Mouse (Mus musculus): ENCODE results near the gene Cdh1. TPM values are rescaled to one million over a fixed set of nuclear protein-coding genes. Genes with fewer than 3 reads are reported as not detected.

The Cdh1 gene
- polyA plus RNA-seq, 1 experiment from 2014 or later = 81.7 TPM

DNA sequence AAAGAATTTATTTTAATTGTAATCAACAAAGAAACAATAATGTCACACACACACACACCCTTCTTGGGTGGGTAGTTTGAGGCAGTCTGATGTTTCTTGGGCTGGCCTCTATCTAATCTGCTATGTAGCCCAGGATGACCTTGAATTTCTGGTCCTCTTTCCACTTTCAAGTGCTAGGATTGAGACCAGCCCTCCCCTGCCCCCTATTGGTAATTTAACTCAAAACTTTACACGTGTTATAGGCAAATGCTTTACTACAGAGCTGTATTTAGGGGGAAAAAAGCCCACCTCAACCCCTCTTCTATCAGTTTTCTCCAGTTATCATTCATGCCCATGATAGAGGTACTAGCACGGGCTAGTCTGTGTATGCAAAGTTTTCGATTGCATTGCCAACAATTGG lies 41.8 kb downstream of the Cdh1 start:
- ATAC-seq (replicated peaks; ENCODE audit: low FRiP score) = no peak
- 73% methylated on average over 3 of the region's 3 CpGs for WGBS
- no peaks in the 10 kb centered on the region for H3K27me3 ChIP-seq
- no peak overlapping the region for H3K27ac ChIP-seq
- H3K4me2 ChIP-seq = no peak overlapping the region
- H3K9ac ChIP-seq = no peak overlapping the region
- no peaks in the 10 kb centered on the region for H3K36me3 ChIP-seq
- H3K4me3 ChIP-seq (replicated peaks) = no peak overlapping the region
- no peaks in the 10 kb centered on the region for H3K9me3 ChIP-seq (replicated peaks)
- peaks cover 30% of the 10 kb centered on the region for H3K4me1 ChIP-seq

DNA sequence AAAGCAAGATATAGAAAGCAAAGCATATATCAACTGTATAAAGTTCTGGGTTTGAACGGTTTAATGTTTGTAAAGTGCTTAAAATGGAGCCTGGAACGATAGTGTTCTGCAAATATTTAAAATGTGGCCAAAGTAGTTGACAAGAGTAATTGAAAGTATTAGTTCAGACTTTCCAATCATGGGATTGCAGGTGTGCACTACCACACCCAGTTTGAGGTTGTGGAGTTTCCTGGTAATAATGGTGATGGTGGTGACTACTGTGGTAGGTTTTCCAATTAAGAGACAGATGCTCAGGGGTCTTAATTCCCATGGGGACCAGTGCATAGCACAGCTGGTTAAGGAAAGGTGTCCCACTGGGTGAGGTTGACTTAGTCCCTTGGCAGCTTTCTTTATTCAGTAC lies 43.0 kb downstream of the Cdh1 start:
- no peak for ATAC-seq (replicated peaks; ENCODE audit: low FRiP score)
- H3K9me3 ChIP-seq (replicated peaks) = no peaks in the 10 kb centered on the region
- H3K36me3 ChIP-seq = no peaks in the 10 kb centered on the region
- H3K4me1 ChIP-seq = peaks cover 27% of the 10 kb centered on the region
- no peak overlapping the region for H3K4me3 ChIP-seq (replicated peaks)
- H3K4me2 ChIP-seq = no peak overlapping the region
- no peak overlapping the region for H3K9ac ChIP-seq
- H3K27me3 ChIP-seq = no peaks in the 10 kb centered on the region
- 92% methylated on average over 2 of the region's 2 CpGs for WGBS
- no peak overlapping the region for H3K27ac ChIP-seq

- ATAC-seq (replicated peaks; ENCODE audit: low FRiP score) = no peak
- no peaks in the 10 kb centered on the region for H3K9me3 ChIP-seq (replicated peaks)
- H3K9ac ChIP-seq = no peak overlapping the region
- H3K36me3 ChIP-seq = no peaks in the 10 kb centered on the region
- no peak overlapping the region for H3K4me2 ChIP-seq
- H3K4me3 ChIP-seq (replicated peaks) = no peak overlapping the region
- no peaks in the 10 kb centered on the region for H3K27me3 ChIP-seq
- H3K4me1 ChIP-seq = peaks cover 21% of the 10 kb centered on the region
- WGBS = 70% methylated on average over 5 of the region's 5 CpGs
- 0 out of 2 replicates have a peak overlapping the region, but pooled peaks have one; percentile 13 for H3K27ac ChIP-seq
Observed at GRCm38 (mm10) chr8:106646731-106647130, 43.6 kb downstream of the Cdh1 start.

DNA sequence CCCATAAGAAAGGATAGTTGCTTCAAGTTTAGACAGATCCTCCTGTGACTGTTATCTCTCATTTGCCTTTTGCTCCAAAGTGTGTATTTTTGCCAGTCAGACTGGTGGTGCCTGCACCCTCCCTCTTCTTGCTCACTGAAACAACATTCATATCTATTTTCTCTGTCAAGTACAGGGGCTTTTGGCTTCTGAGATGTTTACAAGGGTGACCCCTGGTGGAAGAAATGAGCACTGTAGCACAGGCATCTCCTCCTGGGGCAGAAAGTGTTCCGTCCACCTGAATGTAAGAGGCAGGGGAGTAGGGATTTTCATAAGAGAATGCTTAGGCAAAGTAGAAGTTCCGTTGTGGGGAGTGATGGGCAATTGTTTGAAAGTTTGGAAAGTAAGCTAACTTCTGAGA lies 44.2 kb downstream of the Cdh1 start:
- no peaks in the 10 kb centered on the region for H3K27me3 ChIP-seq
- no peaks in the 10 kb centered on the region for H3K9me3 ChIP-seq (replicated peaks)
- H3K36me3 ChIP-seq = no peaks in the 10 kb centered on the region
- H3K27ac ChIP-seq = no peak overlapping the region
- WGBS = 42% methylated on average over 2 of the region's 2 CpGs
- H3K4me2 ChIP-seq = no peak overlapping the region
- ATAC-seq (replicated peaks; ENCODE audit: low FRiP score) = peak; percentile 65; the same call in 1 of the 2 replicates
- H3K9ac ChIP-seq = no peak overlapping the region
- H3K4me1 ChIP-seq = peaks cover 15% of the 10 kb centered on the region
- no peak overlapping the region for H3K4me3 ChIP-seq (replicated peaks)

- no peak for ATAC-seq (replicated peaks; ENCODE audit: low FRiP score)
- Histone ChIP-seq H3K27me3 (no peaks in the 10 kb centered on the region), H3K9me3 (replicated peaks) (no peaks in the 10 kb centered on the region), H3K27ac (no peak overlapping the region), H3K4me3 (replicated peaks) (no peak overlapping the region), H3K4me1 (peaks cover 8% of the 10 kb centered on the region), H3K4me2 (no peak overlapping the region), H3K9ac (no peak overlapping the region), H3K36me3 (no peaks in the 10 kb centered on the region)
- WGBS = 94% methylated on average over 8 of the region's 8 CpGs
Observed at GRCm38 (mm10) chr8:106648421-106648820, 45.3 kb downstream of the Cdh1 start.

- 81% methylated on average over 3 of the region's 3 CpGs for WGBS
- Histone ChIP-seq H3K27me3 (no peaks in the 10 kb centered on the region), H3K27ac (no peak overlapping the region), H3K4me3 (replicated peaks) (no peak overlapping the region), H3K4me2 (no peak overlapping the region), H3K4me1 (peaks cover 6% of the 10 kb centered on the region; the same call in 1 of the 2 replicates), H3K9ac (no peak overlapping the region), H3K9me3 (replicated peaks) (no peaks in the 10 kb centered on the region), H3K36me3 (peaks cover 3% of the 10 kb centered on the region)
- no peak for ATAC-seq (replicated peaks; ENCODE audit: low FRiP score)
Observed at GRCm38 (mm10) chr8:106651994-106652393, 48.8 kb downstream of the Cdh1 start.

DNA sequence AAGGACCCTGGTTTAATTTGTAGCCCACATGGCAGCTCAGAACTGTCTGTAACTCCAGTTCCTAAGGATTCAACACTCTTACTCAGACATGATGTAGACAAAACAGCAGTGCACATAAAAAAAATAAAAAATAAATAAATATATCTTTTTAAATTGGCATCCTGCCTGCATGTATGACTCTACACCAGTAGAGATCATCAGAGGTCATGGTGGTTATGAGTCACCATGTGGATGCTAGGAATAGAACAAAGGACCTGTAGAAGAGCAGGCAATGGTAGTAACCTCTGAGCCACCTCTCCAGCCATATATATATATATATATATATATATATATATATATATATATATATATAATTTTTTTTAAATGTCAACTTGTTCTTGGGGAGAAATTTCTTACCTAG lies 52.9 kb downstream of the Cdh1 start:
- H3K27ac ChIP-seq = no peak overlapping the region
- H3K9ac ChIP-seq = no peak overlapping the region
- H3K4me1 ChIP-seq = 0 out of 2 replicates have a peak, but pooled peaks cover 3% of the 10 kb centered on the region
- no peak overlapping the region for H3K4me3 ChIP-seq (replicated peaks)
- H3K4me2 ChIP-seq = no peak overlapping the region
- ATAC-seq (replicated peaks; ENCODE audit: low FRiP score) = no peak
- H3K27me3 ChIP-seq = no peaks in the 10 kb centered on the region
- peaks cover 28% of the 10 kb centered on the region for H3K36me3 ChIP-seq
- no peaks in the 10 kb centered on the region for H3K9me3 ChIP-seq (replicated peaks)

GRCm38 (mm10) chr8:106672786-106673185 lies 69.6 kb downstream of the Cdh1 start:
- Histone ChIP-seq H3K4me3 (replicated peaks) (no peak overlapping the region), H3K9ac (no peak overlapping the region), H3K9me3 (replicated peaks) (0 out of 2 replicates have a peak, but pooled peaks cover 2% of the 10 kb centered on the region), H3K27ac (no peak overlapping the region), H3K4me2 (no peak overlapping the region), H3K36me3 (peaks cover 8% of the 10 kb centered on the region; the same call in 1 of the 2 replicates), H3K4me1 (no peaks in the 10 kb centered on the region), H3K27me3 (no peaks in the 10 kb centered on the region)
- no peak for ATAC-seq (replicated peaks; ENCODE audit: low FRiP score)
- 61% methylated on average over 2 of the region's 2 CpGs for WGBS

GRCm38 (mm10) chr8:106674318-106674717 lies 71.2 kb downstream of the Cdh1 start:
- H3K36me3 ChIP-seq = 0 out of 2 replicates have a peak, but pooled peaks cover 3% of the 10 kb centered on the region
- no peak overlapping the region for H3K9ac ChIP-seq
- no peak for ATAC-seq (replicated peaks; ENCODE audit: low FRiP score)
- no peaks in the 10 kb centered on the region for H3K4me1 ChIP-seq
- no peak overlapping the region for H3K27ac ChIP-seq
- 96% methylated on average over 15 of the region's 15 CpGs for WGBS
- H3K27me3 ChIP-seq = no peaks in the 10 kb centered on the region
- no peak overlapping the region for H3K4me3 ChIP-seq (replicated peaks)
- no peak overlapping the region for H3K4me2 ChIP-seq
- 0 out of 2 replicates have a peak, but pooled peaks cover 2% of the 10 kb centered on the region for H3K9me3 ChIP-seq (replicated peaks)

DNA sequence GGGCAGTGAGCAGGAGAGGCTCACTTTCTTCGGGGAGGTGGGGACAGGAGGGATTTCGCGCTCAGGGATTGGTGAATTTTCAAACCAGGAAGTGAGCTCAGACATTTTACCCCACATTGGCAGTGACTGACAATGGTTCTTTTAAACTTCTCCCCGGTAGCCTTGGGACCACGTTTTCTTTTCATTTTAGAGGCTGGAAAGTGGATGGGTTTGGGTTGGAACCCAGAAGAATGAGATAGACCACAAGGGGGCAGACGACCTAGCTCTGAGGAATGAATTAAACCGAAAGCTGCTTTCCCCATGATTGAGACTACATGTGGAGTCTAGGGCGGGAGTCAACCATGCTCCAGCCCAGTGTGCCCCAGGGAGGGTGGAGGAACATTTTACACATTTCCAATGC lies 71.7 kb downstream of the Cdh1 start:
- WGBS = 78% methylated on average over 8 of the region's 8 CpGs
- H3K4me3 ChIP-seq (replicated peaks) = no peak overlapping the region
- no peak overlapping the region for H3K27ac ChIP-seq
- H3K4me1 ChIP-seq = no peaks in the 10 kb centered on the region
- H3K36me3 ChIP-seq = no peaks in the 10 kb centered on the region
- no peaks in the 10 kb centered on the region for H3K27me3 ChIP-seq
- no peak for ATAC-seq (replicated peaks; ENCODE audit: low FRiP score)
- no peak overlapping the region for H3K9ac ChIP-seq
- 0 out of 2 replicates have a peak, but pooled peaks cover 2% of the 10 kb centered on the region for H3K9me3 ChIP-seq (replicated peaks)
- H3K4me2 ChIP-seq = no peak overlapping the region

DNA sequence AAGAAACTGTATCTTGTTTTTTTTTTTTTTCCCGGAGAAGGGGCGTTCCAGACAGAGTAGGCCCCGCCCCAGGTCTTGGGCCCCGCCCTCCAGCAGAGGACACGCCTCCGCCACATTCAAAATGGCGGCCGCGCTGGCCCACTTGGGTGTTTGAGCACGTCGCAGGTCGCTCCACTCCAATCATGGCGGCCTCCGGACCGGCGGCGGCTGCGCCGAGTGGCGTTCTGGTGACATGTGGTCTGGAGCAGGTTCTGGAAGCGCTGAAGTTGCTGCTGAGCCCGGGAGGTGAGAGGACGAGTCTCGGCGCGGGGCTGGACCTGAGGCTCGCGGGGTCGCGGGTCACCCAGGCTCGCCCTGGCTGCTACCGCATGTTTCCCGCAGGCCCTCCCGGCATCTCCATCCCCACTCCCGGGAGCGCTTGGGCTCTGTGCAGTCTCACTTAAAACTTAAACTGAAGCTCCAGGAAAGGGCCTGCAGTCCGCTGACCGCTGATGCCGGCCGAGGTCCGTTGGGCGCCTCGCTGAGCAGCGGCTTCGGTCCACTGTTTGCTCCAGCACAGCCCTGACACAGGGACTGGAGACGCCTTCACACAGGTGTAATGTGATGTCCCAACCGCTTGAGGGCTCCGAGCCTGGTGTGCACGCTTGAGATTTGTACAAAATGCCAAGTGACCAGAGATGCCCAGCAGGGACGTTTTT lies 80.0 kb downstream of the Cdh1 start, which contains the start of gene Tango6:
Tango6 (plus strand) TSS at position 98 of the 698 bp plus-strand sequence.
- Histone ChIP-seq H3K4me2 (peak within 1 kb of the TSS; percentile 65), H3K9me3 (replicated peaks) (no peaks in the 10 kb centered on the region), H3K4me1 (peaks cover 15% of the 10 kb centered on the region), H3K9ac (peak within 1 kb of the TSS; percentile 84), H3K36me3 (no peaks in the 10 kb centered on the region), H3K27ac (peak within 1 kb of the TSS; percentile 99), H3K27me3 (no peaks in the 10 kb centered on the region), H3K4me3 (replicated peaks) (peak within 1 kb of the TSS; percentile 87)
- ATAC-seq (replicated peaks; ENCODE audit: low FRiP score) = peak; percentile 97
- WGBS = under 1% methylated on average over 50 of the region's 50 CpGs

GRCm38 (mm10) chr8:106684387-106684786 lies 81.2 kb downstream of the Cdh1 start:
- no peak for ATAC-seq (replicated peaks; ENCODE audit: low FRiP score)

More at GRCm38 (mm10) chr8:106684387-106684786, 81.2 kb downstream of the Cdh1 start:
- H3K9ac ChIP-seq = no peak overlapping the region
- no peaks in the 10 kb centered on the region for H3K9me3 ChIP-seq (replicated peaks)
- no peak overlapping the region for H3K27ac ChIP-seq
- 90% methylated on average over 4 of the region's 4 CpGs for WGBS
- no peak overlapping the region for H3K4me3 ChIP-seq (replicated peaks)
- no peak overlapping the region for H3K4me2 ChIP-seq
- H3K4me1 ChIP-seq = peaks cover 15% of the 10 kb centered on the region
- H3K36me3 ChIP-seq = peaks cover 7% of the 10 kb centered on the region
- no peaks in the 10 kb centered on the region for H3K27me3 ChIP-seq
